Mouse (Mus musculus): ENCODE data around the gene Rxra.

Gene Rxra

DNA sequence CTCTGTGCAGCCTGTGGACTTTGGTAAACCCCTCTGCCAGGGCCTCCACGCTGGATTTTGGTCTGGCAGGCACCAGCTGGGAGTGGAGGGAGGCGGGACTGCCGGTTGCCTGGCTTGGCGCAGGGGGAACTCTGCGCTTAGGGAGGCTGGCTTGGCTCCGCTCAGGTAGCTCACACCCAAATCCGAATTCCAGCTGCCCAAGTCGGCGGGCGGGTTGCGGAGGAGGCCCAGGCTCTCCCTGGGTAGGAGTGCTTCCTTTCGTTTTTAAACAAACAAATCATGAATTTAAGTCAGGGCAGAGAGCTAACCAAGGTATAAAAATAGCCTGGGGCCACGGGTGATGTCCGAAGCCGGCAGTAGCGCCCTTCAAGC, at the start of gene Rxra:
Gene Rxra, plus strand, starts transcription at position 335 of the 372 bp plus-strand sequence.
- DNase-seq (ENCODE audit: low spot score in 2 of 2): no peak

- DNase-seq (ENCODE audit: low spot score in 2 of 2): no peak
Observed at GRCm38 (mm10) chr2:27626604-27627003, 49.6 kb upstream of the Rxra start.

- no peak for DNase-seq (ENCODE audit: low spot score in 2 of 2)
Observed at GRCm38 (mm10) chr2:27630601-27631285, 45.5 kb upstream of the Rxra start.

DNA sequence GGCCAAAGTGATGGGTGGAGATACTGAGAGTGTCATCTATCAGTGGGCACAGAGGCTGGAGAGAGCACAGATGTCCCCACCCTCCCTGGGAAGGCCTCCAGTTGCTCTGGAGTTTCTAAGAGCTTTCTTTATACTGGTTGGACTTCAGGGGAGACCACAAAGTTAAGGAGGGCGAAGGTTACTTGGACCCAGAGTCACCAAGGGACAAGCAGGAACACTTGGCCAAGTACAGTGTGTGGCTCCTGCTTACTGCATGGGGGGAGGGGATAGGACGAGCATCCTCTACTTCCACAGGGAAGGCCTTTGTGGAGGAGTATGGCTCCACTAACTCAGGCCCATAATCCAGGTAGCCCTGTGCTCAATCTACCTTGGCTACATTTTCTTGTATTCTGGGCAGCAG, 42.8 kb upstream of the Rxra start:
- DNase-seq (ENCODE audit: low spot score in 2 of 2): no peak

DNA sequence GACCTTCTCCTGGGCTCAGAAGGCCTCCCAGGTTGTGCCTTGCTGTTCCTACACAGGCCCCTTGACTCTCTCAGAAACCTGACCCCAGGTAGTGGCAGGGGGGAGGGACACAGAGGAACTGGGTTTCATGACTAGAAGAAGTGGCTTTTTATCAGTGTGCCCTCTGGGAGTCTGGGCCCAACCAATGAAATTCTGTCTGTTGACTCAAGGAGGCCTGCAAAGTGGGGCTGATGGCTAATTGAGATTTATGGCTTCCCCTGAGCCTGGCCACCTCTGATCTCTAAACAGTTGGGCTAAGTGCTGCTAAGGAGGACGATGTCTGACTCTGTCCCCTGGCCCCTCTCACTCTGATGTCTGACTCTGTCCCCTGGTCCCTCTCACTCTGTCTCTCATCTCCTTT, 42.2 kb upstream of the Rxra start:
- no peak for DNase-seq (ENCODE audit: low spot score in 2 of 2)

- no peak for DNase-seq (ENCODE audit: low spot score in 2 of 2)
Observed at GRCm38 (mm10) chr2:27635147-27635738, 41.0 kb upstream of the Rxra start.

DNA sequence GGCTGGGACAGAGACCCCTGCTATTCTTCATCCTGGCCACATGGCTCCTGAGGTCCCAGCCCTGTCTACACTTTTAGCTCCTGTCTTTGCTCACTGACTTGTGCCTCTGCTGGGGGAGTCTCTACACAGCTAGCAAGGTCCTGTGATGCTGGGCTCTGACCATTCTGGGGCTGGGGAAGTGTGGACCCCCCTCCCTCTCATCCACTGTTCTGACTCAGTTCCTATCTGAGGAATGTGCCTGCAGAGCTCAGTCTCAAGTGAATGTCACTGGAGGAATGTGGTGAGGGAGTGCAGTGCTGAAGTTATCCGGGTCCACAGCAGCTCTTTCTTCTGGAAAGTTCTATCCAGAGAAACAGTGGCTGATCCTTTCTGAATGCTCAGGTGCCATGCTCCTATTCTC, 39.4 kb upstream of the Rxra start:
- no peak for DNase-seq (ENCODE audit: low spot score in 2 of 2)

DNA sequence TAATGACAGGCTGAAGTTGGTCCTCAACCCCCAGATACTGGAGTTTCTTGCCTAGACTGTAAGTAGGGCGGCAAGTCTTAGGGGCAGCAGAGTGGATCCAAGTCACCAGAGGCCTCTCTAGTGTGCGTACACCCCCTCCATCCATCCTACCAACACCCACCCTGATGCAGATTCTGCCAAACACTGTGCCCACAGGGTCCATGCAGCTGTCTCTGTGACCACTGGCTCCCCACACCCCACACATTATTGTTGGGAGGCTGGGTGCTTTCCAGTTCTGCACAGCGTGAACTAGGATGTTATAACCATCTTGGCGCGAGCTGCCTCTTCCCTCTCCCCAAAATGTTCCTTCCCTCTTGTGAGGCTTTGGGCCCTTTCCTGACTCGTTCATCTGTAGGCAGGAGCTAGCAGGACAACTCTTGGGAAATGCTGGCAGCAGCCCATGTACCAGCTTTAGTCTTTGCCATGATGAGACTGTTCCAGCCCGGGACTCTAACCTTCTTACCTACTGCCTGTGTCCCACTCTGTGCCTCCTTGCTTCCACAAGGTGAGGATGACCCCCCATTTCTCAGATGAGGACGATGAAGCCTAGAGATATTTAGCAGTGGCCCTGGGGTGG, 38.9 kb upstream of the Rxra start:
- DNase-seq (ENCODE audit: low spot score in 2 of 2): no peak

DNA sequence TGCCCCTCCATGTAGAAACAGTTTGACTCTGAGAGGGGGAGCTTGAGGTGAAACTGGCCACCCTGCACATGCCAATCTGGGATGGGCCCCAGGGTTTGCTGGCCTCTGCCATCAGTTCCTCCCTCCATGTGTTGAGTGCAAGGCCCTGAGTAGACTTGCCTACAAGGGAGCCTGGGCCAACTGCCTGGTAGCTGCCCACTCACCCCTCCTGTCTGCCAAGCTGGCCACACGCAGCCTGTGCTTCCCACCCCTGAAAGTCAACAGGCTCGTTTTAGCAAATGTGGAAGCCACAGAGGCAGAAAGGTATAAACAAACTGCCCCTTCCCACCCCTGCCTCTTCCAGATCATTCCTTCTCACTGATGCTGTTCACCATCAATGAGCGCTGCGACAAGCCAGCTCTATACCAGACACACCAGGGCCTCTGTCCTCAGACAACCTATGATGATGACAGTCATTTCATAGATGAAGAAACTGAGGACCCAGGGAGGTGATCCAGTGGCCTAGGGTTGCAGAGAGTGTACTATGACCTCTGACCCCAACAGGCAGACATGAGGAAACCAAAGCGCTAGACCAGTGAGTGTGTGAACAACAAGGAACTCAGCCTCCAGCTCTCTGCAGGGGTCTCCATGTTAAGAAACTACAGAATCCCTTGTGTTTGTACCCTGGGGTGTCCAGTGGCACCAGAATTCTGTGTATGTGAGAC, 36.5 kb upstream of the Rxra start:
- DNase-seq (ENCODE audit: low spot score in 2 of 2): peak in 1 of 2 experiments; percentile 8

DNA sequence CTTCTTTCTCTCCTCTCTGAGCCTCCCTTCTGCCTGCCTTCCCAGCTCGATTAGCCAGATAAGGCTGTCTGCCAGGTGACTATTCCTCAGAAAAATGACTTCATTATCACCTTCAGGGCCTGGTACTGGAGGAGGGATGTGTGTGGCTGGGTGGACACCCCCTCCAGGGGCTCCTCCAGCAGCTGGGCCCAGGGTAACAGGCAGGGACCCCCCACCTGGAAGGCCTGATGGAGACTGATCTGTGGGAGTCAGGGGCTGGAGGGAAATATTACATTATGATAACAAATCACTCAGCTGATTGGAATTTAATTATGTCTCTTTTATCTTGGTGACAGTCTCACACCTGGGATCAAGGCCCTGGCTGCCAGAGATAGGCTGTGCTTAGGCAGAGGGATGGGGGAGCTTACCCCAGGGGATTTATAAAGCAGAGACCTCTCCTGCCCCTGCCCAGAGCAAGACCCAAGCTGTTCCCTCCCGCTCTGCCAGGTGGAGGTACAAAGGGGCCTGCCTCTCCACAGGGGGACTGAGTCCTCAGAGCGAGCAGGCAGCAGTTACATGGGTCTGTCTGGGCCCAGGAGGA, 35.2 kb upstream of the Rxra start:
- DNase-seq (ENCODE audit: low spot score in 2 of 2): no peak

- no peak for DNase-seq (ENCODE audit: low spot score in 2 of 2)
Observed at GRCm38 (mm10) chr2:27644547-27645120, 31.6 kb upstream of the Rxra start.

- DNase-seq (ENCODE audit: low spot score in 2 of 2): no peak
Observed at GRCm38 (mm10) chr2:27645471-27645870, 30.8 kb upstream of the Rxra start.

DNA sequence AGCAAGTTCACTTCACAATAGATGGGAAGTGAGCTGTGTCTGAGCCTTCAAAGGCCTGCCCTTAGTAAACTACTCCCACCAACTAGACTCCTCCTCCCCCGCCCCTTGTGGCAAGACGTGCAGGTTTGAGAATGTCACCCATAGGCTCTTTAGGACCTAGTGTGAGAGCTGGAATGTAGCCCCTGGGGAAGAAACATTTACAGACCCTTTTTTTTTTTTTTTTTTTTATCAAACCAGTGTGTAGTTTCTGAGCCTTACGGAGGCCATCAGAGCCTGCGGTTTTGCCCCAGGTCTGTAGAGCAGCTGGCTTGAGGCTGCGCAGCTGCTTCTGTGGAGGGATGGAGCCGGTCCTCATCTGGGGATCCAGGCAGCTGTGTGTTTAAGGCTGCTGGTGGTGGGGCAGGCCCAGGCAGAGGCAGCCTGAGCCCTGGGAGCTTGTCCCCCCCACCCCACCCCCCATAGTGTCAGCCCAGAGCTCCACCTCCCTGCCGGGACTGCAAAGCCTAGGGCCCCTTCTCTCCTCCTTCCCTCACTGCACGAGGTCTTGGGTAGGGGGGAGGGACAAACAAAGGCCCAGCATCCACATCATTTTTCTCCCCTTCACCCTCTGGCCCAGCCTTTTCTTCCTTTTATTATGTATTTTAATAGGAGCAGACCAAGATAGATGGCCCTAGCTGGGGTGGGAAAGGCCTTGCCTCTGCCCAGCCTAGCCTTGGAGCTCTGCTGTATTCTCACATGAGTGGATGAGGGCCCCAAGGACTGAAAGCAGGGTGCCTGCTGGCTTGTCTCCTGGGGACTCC, 26.2 kb upstream of the Rxra start:
- DNase-seq (ENCODE audit: low spot score in 2 of 2): no peak

- DNase-seq (ENCODE audit: low spot score in 2 of 2): no peak
Observed at GRCm38 (mm10) chr2:27650991-27651390, 25.2 kb upstream of the Rxra start.

GRCm38 (mm10) chr2:27653496-27654030, 22.7 kb upstream of the Rxra start:
- no peak for DNase-seq (ENCODE audit: low spot score in 2 of 2)

DNA sequence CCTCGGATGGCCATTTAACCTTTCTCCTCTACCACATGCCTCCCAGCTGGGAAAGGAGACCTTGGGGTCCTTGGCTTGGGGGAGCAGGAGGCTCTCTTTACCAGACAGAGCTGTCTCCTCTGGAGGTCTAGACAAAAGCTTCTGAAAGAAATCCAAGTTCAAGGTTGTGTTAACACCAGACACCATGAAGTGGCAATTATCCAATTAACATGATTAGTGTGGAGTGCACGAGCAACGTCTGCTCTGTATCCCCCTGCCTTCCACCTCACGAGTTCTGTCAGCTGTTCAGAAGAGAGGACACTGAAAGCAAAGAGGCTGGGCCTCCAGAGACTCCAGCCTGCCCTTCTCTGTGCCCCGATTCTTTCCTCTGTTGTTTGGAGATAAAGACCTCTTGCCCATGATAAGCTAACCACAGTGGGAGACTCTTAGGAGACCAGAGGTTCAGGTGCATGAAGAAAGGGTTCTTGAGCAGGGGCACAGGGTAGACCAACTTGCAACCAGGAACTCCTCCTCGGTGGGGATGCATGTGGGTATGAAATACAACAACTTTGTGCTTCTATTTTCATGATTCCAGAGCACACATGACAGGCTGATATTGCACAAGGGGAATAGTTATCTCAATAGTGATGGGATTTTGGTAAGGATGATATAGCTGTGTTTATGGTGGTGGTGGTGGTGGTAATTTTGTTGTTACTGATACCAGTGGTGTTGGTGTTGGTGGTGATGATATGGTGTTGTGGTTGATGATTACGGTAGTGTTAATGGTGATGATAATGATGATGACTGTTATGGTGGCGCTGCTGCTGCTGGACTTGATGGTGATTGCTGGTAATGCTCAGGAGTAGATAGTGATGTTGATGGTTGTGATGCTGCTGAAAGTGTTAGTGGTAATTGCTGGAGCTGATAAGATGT, 21.7 kb upstream of the Rxra start:
- no peak for DNase-seq (ENCODE audit: low spot score in 2 of 2)

- DNase-seq (ENCODE audit: low spot score in 2 of 2): no peak
Observed at GRCm38 (mm10) chr2:27656576-27656975, 19.7 kb upstream of the Rxra start.

DNA sequence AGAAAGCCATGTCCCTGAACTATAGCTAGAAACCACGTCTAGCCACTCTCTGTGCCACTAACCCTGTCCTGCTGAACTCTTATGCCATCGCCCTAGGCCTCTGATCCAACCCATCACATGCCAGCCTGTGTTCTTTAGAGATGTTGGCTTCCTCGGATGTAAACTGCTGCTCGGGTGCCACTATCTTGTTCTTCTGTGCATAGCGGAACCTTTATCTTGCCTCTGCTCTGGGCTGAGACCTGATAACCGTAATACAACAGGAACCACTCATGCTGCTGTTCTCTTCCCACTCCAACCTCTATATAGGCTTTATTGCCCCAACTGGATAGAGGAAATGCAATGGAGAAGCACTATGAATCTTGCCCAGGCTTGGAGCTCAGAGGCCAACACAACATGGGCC, 11.0 kb upstream of the Rxra start:
- no peak for DNase-seq (ENCODE audit: low spot score in 2 of 2)

DNA sequence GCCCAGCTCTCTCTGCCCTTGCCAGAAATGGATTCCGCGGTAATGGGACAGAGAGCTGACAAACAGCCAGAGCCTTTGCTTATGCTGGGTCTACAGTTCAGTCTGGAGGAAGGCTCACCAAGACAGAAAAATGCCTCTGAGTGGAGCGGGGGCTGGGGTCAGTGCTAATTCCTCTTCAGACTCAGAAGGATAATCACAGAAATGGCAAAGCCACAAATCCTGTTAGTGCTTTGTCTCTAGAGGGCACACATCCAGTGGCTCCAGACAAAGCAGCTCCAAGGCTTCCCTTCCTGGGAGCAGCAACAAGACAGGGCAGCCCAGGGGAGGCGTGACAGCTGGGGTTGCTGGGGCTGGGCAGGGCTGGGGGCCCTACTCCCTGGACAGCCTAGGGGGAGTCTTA, 9.5 kb upstream of the Rxra start:
- no peak for DNase-seq (ENCODE audit: low spot score in 2 of 2)

- DNase-seq (ENCODE audit: low spot score in 2 of 2): no peak
Observed at GRCm38 (mm10) chr2:27667677-27668076, 8.6 kb upstream of the Rxra start.
